Mouse (Mus musculus) neutrophil, adult 5-6 weeks (primary cell): ENCODE measurements around the gene Cnot6l. TPM values are rescaled to one million over a fixed set of nuclear protein-coding genes. Genes with fewer than 3 reads are reported as not detected.

Experiments used
- ATAC-seq: fragments of 151-379, 151-347 bp; 2 replicates; pipeline ENCODE4 v1.8.0; 2017; ENCODE audit warnings: mild to moderate bottlenecking, moderate TSS enrichment; ENCODE audit not compliant: insufficient number of reproducible peaks, poor library complexity, low FRiP score, severe bottlenecking; ENCODE audit errors: extremely low read depth
- total RNA-seq: library from RNA; stranded (forward); fragments of 200-1000 nt; gene quantifications from 2 replicates; pipeline ENCODE4 v1.2.3, GENCODE M21; 2017

Cnot6l gene
- 108 and 135 TPM in 2 replicates for total RNA-seq

DNA sequence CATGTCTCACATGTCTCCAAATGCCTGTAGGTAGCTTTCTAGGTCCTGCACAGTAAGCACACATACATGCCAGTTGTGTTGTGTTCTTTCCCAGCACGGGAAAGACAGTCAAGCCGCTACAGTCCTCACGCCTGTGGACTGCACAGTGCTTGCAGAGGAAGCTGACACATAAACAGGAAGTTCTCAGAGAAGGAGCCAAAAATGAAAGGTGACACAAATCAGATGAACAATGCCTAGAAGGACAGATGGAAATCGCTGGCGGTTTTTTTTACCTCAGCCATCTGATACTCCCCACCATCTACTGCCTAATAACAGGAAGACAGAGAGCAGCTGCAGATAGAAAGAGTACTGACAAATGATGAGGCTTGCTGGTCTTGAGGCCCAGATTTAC is at the start of gene Cnot6l:
Cnot6l (minus strand) TSS at position 151 of the 391 bp plus-strand sequence.
- ATAC-seq: peak; percentile 38

DNA sequence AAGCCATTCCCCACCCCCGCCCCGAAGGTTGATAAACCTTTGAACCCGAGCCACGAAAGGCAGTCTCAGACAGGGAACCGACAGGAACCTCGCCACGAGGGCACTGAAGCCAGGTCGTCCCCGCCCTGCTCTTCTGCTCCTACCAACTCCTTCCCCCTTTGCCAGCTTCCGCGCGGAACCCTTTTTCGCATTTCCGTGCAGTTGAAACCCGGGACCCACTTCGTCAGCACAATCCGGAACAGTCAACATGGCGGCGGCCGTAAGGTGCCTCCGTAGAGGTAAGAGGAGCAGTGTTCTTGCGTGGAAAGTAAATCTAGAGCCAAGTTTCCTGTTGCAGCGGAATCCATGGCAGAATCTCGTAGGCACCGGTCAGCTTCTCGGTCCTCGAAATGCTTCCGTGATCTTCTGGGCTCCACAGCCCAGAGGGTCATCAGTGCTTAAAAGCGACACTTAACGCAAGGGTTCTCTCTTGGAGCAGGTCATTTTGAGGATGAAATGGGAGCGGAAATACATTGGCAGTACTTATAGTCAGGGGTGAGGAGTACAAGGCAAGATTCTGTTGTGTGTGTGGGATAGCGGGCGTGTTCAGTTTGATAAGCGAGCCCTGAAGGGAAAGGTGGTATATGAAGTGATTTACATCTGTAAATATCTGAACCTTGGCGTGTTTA is 46.1 kb upstream of the Cnot6l start:
- peak; percentile 99 for ATAC-seq

DNA sequence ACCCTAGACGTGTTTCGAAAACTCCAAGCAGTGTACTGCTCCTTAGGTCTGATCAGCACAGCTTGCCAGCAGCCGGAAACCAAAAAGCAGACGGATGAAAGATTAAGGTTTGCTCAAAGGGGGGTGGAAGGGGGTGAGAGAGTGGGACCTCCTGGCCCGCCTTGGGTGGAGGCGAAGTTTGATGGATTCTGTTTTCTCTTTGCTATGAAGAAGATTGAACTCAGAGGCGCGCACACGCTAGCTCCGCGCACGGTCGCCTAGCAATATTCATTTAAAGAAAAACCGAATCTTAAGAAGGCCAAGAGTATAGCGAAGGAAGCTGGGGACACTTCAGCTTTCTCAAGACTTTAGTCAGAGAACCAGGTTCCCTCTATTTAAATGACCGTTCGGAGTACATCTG is 45.5 kb upstream of the Cnot6l start, which contains the start of gene Mrpl1:
Mrpl1 (plus strand) TSS at position 35 of the 400 bp plus-strand sequence.
- ATAC-seq: peak; percentile 17; the same call in 1 of the 2 replicates

DNA sequence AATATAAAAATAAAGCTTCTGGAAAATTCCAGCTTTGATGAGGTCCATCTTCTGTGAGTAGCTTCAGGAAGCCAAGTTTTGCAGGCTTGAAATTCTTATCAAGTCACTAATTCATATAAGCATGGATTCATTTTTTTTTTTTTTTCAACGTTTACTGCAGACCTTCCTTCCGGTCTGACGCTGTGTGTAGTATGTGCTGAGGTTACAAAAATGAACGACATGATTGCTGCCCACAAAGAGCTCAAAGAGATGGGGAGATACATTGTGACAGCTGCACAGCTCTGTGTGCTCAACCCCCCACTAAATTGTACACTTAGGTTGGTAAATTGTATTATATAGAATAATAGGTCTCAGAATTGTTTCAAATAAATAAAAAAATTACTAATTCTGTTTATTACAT is 44.6 kb upstream of the Cnot6l start:
- no peak for ATAC-seq

DNA sequence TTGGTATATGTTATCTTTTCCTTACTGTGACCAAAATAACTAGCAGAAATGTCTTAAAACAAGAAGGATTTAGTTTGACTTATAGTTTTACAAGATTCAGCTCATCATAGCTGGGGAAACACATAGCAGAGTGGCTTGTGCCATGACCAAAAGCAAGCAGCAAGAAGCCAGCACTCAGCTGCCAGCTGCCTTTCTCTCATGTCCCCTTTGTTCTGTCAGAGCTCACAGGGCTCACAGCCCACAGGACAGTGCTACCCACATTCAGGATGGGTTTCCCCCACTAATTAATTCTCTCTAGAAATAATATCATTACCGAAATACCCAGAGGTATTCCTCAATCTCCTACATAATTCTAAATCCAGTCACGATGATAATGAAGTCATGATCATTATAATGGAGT is 43.6 kb upstream of the Cnot6l start:
- ATAC-seq: no peak

DNA sequence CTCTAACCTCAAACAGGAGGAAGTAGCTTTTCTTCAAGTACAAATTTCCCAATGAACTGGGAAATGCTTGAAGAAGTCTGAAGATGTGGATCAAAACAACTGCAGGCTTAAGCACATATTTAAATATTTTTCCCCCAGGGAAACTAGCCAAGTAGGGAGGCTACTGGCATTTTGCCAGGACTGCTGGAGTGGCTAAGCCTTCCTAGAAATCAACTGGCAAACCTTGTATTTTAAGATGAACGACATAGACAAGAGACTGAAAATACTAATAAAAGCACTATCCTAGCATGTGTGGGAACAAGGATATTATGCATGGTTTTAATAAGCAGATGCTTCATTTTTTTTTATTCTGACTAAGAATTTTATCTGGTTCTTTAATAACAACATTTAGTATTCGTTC is 42.9 kb upstream of the Cnot6l start:
- no peak for ATAC-seq

DNA sequence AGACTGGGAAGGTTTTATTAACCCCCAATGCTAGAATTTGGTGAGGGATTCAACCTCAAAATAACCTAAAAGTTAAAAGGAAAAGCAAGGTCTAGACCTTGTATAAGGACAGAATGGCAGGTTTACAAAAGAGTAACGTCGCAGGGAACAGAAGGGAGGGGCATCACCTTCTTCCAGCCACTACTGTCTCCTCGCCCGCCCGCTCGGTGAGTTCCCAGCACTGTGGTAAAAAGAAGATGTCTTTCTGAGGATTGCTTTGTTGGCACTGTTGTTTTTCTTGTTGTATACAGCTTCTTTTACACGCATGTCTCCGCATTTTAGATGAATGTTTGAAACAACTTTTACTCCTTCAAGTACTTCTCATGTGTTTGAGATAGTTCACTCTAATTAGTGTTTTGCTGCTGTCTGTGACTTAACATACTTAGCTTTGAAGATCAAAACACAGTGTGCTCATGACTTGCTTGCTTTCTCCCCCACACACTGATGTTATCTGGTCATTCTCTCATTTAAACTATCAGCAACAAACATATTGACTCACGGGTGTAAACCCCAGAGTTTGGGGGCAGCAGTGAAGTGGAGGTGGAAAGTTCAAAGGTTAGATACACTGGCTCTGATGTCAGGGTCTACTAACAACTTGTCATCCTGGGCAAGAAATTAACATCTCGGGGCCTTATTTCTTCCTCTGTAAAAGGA is 37.6 kb upstream of the Cnot6l start:
- no peak for ATAC-seq

DNA sequence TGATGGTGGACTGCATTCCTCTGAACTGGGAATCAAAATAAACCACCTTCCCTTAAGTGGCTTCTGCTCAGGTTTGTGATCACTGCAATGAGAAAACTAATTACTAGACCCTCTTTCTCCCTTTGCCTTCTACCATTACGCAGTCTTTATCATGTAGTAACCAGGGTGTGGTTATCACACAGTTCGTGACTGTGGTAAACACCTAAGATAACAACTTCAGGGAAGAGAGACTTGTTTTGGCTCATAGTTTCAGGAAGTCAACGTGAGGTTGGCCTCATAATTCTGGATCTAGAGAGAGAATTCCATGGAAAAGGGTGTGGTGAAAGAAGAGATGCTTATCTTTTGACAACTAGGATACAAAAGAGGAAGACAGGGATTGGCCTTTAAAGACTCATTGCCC is 36.3 kb upstream of the Cnot6l start:
- ATAC-seq: no peak

DNA sequence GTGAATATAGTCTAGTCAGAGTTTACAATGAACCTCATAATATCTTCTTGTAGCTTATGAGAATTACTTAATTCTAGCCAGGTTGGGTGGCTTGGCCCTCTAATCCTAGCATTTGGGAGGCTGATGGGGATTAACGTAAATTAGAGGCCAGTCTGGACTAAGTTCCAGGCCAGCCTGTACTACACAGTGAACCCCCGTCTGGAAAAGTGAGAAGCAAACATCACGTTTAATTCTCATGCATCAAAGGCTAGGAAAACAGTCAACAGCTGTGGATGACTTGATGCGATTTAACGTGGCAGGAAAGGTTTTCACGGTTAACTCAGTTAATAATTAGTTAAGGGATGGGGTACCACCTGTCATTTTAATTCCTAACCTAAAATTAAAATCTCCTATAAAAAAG is 34.3 kb upstream of the Cnot6l start:
- ATAC-seq: no peak

DNA sequence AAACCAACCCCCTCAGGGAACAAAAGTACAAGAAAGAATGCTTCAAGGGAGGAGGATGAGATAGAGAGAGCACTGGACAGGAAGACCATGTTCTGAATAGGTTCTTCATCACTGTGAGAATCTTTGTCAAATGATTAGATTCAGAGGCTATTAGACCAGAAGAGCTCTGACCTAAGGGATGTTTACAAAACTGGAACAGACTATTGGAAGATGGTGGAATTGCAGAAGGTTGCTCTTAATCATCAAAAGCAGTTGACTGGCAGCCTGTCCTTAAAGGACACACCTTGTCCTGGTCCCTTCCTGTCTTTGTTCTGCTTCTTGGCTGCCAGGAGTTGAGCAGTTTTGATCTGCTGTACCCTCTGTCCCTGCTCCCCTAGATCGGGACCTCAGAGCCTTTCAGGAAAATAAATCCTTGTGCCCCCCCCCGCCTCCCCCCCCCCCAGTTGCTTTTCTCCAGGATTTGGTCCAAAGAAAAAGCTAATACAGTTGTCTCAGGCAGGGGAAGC is 32.6 kb upstream of the Cnot6l start:
- ATAC-seq: no peak

DNA sequence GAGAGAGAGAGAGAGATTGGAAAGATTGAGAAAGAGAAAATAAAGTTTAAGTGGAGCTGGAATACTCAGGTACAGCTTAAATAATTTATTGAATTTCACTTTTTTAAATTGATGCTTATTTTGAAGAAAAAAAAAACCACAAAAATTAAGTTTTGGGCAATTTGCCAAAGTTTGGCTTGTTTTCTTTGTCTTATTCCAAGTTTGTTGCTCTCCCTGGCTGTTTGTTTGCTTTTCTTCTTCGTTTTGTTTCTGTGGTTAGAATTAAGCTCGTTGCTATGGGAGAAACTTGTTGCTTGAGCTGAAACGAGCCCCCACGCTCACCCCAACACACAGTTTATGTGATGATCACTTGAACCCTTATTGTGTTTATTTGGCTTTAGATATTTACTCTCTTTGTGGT is 27.3 kb upstream of the Cnot6l start:
- ATAC-seq: no peak

DNA sequence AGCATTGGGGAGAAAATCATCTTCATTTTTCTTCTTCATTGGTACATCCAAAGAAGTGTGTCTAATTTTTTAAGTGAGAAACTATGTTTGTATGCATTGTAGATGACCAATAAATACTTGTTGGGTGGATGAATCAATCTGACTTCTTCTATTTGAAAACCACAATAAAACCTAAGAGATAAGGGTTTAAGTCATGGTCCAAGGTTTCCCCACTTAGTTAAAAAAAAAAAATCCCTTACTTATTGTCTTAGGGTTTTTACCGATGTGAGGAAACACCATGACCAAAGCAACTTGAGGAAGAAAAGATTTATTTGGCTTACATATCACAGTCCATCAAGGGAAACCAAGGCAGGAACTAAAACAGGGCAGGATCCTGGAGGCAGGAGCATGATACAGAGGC is 25.8 kb upstream of the Cnot6l start:
- no peak for ATAC-seq

DNA sequence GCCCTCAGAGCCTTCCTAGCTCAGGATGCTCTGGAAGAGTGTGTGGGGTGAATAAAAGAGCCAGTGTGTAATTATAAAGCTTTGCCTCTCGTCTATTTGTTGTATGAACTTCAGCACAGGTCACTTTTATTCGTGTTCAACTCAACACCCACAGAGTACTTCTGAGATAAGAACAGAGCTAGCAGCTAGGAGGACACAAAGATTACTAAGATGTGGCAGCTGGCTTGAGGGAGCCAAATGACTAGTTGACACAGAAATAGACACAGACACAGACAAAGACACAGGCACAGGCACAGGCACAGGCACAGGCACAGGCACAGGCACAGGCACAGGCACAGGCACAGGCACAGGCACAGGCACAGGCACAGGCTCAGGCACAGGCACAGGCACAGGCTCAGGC is 20.0 kb upstream of the Cnot6l start:
- no peak for ATAC-seq

DNA sequence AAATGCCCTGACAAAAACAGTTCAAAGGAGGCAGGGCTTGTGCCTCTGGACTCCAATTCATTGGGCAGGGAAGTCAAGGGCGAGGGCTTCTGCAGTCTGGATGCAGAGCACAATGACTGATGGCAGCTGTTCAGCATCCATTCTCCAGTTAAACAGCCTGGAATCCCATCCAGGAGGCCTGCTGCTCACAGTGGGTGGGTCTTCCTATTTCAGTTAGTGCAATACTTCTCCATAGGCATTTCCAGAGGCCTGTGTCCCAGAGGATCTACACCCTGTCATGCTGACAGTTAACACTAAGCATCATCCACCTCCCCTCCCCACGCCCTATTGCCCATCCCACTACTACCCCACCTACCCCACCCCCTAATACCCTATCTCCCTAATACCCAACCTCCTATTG is 19.2 kb upstream of the Cnot6l start:
- no peak for ATAC-seq

DNA sequence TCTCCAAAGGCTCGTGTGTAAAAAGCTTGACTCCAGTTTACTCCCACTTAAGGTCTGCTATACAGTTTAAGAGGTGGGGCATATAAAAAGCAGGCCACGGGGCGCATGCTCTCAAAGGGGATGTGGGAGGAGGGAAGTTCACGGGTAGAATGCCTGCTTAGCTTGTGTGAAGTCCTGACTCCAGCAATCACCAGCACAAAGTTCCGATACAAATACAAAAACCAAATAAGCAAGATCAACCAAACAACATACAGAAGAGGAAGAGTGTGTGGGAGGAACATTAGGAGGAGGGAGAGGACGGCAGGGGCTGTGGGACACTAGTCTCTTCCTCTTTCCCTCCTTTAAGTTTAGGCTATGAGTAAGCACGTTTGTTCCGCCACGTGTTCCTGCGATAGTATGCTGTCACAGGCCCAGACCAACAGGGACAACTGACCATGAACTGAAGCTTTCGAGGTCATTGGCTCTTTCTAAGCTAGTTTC is 12.9 kb upstream of the Cnot6l start:
- peak; percentile 63 for ATAC-seq

DNA sequence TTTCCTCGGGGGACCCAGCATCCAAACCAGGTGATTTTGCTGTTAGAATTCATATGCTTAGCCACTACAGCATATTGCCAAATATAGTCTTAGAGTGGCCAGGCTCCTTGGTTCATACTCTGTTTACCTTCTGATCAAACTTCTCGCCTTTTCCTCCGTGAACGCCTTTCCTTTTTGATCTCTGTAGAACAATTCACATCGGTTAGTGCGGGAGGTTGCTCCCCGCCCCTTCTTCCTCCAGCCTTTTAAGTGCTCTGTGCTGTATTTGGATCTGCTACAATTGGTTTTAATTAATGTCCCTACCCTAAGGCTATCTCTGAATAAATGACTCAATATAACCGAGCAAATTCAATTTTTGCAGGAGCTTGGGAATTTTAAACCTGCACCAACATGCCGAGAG is 12.2 kb upstream of the Cnot6l start:
- no peak for ATAC-seq

DNA sequence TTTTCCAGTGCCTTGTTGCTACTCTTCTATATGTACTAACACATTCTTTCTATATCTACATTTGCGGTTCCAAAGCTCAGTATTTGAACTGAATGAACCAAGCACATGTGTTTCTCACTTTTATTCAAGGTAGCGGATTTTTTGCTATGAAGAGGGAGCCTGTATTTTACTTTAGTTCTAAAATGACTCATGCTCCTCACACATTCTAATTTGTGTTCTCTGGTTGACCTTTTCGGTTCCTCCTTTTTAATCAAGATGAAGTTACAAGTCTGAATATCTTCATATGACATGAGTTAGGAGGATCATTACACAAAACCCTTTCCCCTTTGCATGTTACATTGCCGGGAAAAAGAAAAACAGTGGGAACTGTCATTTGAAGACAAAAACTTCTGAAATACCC is 7.8 kb upstream of the Cnot6l start:
- no peak for ATAC-seq

DNA sequence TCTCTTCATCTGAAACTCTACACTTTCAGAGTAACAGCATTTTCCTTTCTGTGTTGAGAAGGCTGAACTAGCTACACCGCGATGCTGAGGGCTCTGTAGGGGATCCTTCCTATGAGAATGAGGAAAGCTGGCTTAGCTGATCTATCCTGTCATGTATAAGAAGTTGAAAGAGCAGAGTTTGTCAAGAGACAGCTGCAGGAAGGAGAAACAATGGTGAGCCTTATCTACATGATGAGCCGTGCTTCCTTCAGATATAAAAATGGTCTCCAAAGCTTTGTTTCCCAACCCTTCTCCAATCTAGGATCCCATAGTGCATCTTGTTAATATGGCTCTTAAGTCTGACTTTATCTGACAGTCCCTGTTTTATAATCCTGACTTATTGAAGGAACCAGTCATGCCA is 6.5 kb upstream of the Cnot6l start:
- no peak for ATAC-seq

DNA sequence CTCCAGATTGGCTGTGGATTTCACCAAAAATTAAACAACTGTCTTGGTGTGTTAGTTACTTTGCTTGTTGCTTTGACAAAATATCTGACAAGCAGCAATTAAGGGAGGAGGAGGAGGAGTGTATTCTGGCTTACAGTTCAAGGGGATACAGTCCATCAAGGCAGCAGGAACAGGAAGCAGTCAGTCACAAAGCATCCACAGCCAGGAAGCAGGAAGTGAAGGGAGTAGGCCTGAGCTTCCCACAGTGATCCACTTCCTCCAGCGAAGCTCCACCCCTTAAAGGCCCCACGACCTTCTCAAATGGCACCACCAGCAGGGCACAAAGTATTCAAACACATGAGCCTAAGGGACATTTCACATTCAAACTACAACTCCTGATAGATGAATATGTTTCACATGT is 2.8 kb upstream of the Cnot6l start:
- no peak for ATAC-seq

DNA sequence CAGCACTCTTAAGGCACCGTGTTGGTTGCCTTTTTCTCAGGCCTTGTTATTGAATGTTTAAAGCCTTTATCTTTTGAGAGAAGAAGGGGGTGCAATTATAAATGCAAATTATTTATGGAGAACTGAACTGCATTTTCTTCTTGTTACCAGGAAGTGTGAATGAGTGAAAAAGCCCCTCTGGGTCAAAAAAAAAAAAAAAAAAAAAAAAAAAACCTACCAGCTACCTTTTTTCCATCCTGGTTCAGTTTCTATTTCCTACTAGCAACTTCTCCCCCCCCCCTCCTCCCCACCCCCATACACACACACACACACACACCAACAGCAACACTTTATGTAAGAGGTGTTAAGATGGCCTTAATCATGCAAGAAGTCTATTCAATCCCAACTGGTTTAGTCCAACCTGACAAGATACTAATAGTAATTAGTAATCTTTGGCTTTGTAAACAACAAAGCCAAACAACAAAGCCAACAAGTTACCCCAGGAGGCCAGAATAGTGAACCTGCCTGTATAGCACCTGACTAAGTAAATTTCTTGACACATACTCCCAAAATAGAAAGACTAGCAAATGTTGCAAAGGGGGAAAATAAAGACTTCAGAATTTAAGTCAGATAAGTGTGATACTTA is 463 bp downstream of the Cnot6l start:
- ATAC-seq: no peak
